Mouse (Mus musculus) spleen, adult 2 months (tissue): Measurements from ENCODE around the gene Zdhhc7. TPM values are rescaled to one million over a fixed set of nuclear protein-coding genes. Genes with fewer than 3 reads are reported as not detected.

Source experiments
- DNase-seq, 2 experiments: peaks; one replicate each; pipeline versions ENCODE4 v3.0.0 to v3.0.0-alpha.2; 2012 to 2021; ENCODE audit warnings: low spot score in 2 of 2, low read depth in 1 of 2
- H3K27ac ChIP-seq: fragments of 200-500 bp; 2 replicates; pipeline ENCODE4 v1.5.1; 2012; ENCODE audit warnings: low read length, inconsistent platforms; ENCODE audit not compliant: insufficient read depth
- H3K27me3 ChIP-seq: fragments of 200-500 bp; 2 replicates; pipeline ENCODE4 v1.6.1; 2012; ENCODE audit warnings: mild to moderate bottlenecking, moderate library complexity, low read length, inconsistent platforms; ENCODE audit not compliant: control insufficient read depth, insufficient read depth
- H3K36me3 ChIP-seq: fragments of 200-500 bp; 2 replicates; pipeline ENCODE4 v1.6.1; 2012; ENCODE audit warnings: mild to moderate bottlenecking, low read length, inconsistent platforms; ENCODE audit not compliant: control insufficient read depth, insufficient read depth
- H3K4me1 ChIP-seq: fragments of 200-500 bp; 2 replicates; pipeline ENCODE4 v1.6.1; 2011; ENCODE audit warnings: inconsistent platforms; ENCODE audit not compliant: control insufficient read depth, insufficient read depth, insufficient read length
- H3K4me3 ChIP-seq: fragments of 200-500 bp; 2 replicates; pipeline ENCODE4 v1.5.1; 2011; ENCODE audit warnings: mild to moderate bottlenecking, inconsistent platforms; ENCODE audit not compliant: insufficient read depth, insufficient read length; ENCODE audit errors: extremely low read depth
- CTCF ChIP-seq: fragments of 200-500 bp; IDR thresholded peaks from 2 replicates; pipeline ENCODE4 v1.5.1; 2011; ENCODE audit warnings: mild to moderate bottlenecking, inconsistent platforms; ENCODE audit not compliant: insufficient read depth, insufficient read length, insufficient replicate concordance; ENCODE audit errors: extremely low read depth
- POLR2A ChIP-seq: fragments of 200-500 bp; IDR thresholded peaks from 2 replicates; pipeline ENCODE4 v1.6.1; 2011; ENCODE audit warnings: low read depth, low read length, inconsistent platforms
- WGBS: fragments of 180-500 bp; shearing (Covaris S2); methylation state at CpG from one replicate; pipeline ENCODE4 v1.1.7; 2018; 5-methylcytosine and 5-hydroxymethylcytosine counted together
- polyA plus RNA-seq: library from polyadenylated mRNA; depleted of rRNA; stranded (reverse); fragments of >200 nt; gene quantifications from 2 replicates; pipeline ENCODE4 v1.2.3, GENCODE M21; 2012

The Zdhhc7 gene
- polyA plus RNA-seq, 1 experiment: 45.8 TPM

DNA sequence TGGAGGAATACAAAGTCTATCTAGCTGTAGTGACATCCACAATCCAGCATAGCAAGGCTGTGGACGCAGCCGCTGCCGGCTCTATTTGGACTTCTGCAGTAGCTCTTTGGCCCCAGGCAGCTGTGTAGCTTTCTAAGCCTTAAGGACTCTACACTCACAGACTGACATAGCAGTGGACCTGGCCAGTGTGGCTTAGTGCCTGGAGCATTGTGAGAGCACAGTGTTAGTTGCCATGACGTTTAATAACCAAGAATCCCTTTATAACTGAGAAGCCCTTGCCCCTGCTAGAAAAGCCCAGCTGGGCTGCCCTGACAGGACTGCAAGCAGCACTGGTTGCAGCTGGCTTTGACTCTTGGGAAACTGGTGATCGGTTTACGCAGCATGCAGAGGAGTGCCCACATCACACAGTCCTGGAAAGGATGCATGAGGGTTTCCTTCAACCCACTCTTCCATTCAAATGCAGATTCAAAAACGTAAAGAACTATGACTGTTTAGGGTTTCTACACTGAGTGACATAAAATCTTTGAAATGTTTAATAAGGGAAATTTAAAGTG, 23.6 kb upstream of the Zdhhc7 start:
- 76% methylated on average over 7 of the region's 7 CpGs for WGBS
- Histone ChIP-seq H3K4me1 (no peaks in the 10 kb centered on the region), H3K27ac (no peak overlapping the region), H3K4me3 (no peak overlapping the region), H3K36me3 (no peaks in the 10 kb centered on the region), H3K27me3 (no peaks in the 10 kb centered on the region)
- DNase-seq: no peak
- TF ChIP-seq CTCF: no peak
- no peak for TF ChIP-seq POLR2A

DNA sequence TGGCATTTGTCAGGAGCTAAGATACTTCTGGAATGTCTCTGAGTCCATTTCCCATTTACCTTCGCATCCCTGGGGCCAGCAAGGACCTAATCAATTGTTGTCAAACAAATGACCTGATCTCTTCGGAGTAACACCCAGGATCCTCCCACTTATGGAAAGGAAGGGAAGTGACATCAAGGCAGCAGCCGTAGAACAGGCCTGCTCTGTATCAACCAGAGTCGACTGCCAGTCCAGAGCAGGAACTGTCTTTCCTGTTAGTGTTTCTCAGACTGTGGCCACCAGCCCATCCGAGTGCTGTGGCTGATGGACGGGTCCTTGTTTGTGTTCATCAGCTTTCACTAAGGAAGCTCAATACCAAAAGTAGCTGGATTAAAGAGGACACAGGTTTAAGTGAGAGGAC, 23.0 kb upstream of the Zdhhc7 start:
- H3K27ac ChIP-seq: no peak overlapping the region
- 37% methylated on average over 6 of the region's 6 CpGs for WGBS
- H3K36me3 ChIP-seq: no peaks in the 10 kb centered on the region
- H3K27me3 ChIP-seq: no peaks in the 10 kb centered on the region
- TF ChIP-seq CTCF: no peak
- no peak for TF ChIP-seq POLR2A
- DNase-seq: no peak
- H3K4me1 ChIP-seq: no peaks in the 10 kb centered on the region
- no peak overlapping the region for H3K4me3 ChIP-seq

DNA sequence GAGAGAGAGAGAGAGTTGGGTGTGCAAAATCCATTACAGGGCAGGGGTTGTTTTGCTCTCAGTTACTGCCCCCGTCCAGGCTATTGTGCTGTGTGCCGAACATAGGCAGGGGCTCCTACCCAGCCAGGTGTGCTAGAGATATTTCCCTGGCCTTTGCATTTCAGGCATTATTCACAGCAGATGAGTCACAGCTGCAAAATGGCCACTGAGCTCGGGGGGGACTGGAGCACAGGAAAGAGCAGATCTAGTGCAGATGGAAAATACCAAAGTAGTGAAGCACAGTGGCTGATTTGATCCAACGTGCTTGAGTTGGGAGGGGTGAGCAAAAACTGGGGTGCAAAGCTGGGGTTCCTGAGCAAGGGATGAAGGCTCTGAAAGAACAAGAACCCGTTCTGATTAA, 19.7 kb upstream of the Zdhhc7 start:
- WGBS: 62% methylated on average over 5 of the region's 5 CpGs
- Histone ChIP-seq H3K27me3 (no peaks in the 10 kb centered on the region), H3K4me1 (no peaks in the 10 kb centered on the region)

DNA sequence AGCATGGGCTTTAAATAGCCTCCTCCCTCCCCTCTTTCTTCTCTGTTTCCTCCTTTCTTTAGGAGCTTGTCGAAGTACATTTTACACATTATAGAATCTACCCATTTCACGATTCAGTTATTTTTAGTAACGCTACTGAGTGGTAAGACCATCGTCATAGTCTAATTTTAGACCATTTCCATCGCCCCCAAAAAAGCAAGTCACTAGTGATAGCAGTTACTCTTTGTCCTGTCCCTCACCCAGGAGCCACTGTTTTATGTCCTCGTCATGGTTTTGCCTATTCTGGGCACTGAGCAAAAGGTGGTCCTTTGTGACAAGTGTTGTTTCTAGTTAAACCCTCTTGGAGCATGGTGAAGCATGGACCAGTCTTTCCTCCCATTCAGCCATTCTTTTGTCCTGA, 18.6 kb upstream of the Zdhhc7 start:
- no peaks in the 10 kb centered on the region for H3K27me3 ChIP-seq
- 13% methylated on average over 6 of the region's 6 CpGs for WGBS

More for the DNA sequence above, 19.7 kb upstream of the Zdhhc7 start:
- Histone ChIP-seq H3K4me3 (no peak overlapping the region), H3K27ac (no peak overlapping the region), H3K36me3 (no peaks in the 10 kb centered on the region)
- DNase-seq: no peak
- no peak for TF ChIP-seq CTCF
- no peak for TF ChIP-seq POLR2A

DNA sequence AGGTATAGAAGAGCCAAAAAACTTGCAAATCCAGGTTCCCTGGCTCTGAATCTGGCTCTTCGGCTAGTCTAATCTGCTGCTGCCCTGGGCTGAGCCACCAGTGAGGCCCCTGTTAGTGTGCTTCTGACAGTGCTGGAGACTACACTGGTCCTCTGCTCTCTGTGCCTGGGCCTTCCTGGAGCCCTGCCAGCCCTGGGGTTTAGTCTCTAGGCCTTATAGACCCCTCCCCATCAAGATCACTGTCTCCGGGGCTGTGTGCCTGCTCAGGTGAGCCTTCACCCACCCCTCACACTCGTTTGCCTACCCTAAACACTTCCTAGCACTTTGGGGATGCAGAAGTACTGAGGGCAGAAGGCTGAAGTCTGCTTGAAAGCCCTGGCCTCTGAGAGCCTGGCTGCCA, 18.1 kb upstream of the Zdhhc7 start:
- Histone ChIP-seq H3K4me3 (no peak overlapping the region), H3K4me1 (peaks cover 2% of the 10 kb centered on the region; the same call in 1 of the 2 replicates), H3K36me3 (no peaks in the 10 kb centered on the region), H3K27me3 (0 out of 2 replicates have a peak, but pooled peaks cover 3% of the 10 kb centered on the region), H3K27ac (no peak overlapping the region)
- 64% methylated on average over 3 of the region's 3 CpGs for WGBS
- TF ChIP-seq POLR2A (no peak), CTCF (no peak)
- no peak for DNase-seq

More for the DNA sequence above, 18.6 kb upstream of the Zdhhc7 start:
- TF ChIP-seq CTCF (no peak), POLR2A (no peak)
- no peak for DNase-seq
- H3K36me3 ChIP-seq: no peaks in the 10 kb centered on the region
- H3K27ac ChIP-seq: no peak overlapping the region
- no peaks in the 10 kb centered on the region for H3K4me1 ChIP-seq
- H3K4me3 ChIP-seq: no peak overlapping the region

DNA sequence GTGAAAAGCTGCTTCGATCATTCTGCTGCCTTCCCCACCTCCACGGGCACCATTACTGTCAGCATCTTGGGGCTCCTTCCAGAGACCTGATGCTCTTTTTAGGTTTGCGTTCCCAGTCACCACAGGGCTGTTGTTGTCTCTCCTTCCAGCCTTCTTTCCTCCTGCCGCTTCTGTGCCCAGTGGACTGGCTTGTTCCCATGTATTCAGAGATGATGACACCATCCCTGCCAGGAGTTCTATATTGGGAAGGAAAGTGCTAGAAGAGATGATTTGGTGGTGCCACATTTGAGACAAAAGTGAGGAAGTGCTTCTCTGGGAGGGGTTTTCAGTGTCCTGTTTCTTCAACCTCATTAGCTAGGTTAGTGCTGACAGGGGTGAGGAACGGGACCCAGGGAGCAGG, 17.6 kb upstream of the Zdhhc7 start:
- H3K27ac ChIP-seq: no peak overlapping the region
- peaks cover 7% of the 10 kb centered on the region; the same call in 1 of the 2 replicates for H3K27me3 ChIP-seq
- TF ChIP-seq CTCF (no peak), POLR2A (no peak)
- no peaks in the 10 kb centered on the region for H3K36me3 ChIP-seq
- H3K4me3 ChIP-seq: no peak overlapping the region
- H3K4me1 ChIP-seq: peaks cover 6% of the 10 kb centered on the region; the same call in 1 of the 2 replicates
- DNase-seq: no peak
- 80% methylated on average over 5 of the region's 5 CpGs for WGBS

DNA sequence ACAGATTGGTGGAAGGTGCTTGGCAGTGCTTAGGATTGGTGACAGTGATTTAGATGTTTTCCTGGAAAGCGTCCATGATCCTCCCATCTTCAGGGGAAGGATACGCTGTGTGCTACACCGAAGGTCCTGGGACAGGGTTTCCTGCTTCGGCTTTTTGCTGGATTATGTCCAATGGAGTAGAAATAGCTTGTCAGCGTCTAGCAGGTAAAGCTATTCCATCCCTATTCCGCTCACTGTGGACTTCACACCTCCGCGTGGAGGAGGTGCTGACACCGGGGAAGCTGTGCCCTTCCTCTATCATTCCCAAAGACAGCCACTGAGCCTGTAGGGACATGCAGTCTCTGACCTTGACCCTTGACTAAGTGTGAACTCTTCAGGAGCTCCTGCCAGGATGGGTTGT, 16.9 kb upstream of the Zdhhc7 start:
- WGBS: 90% methylated on average over 9 of the region's 9 CpGs
- DNase-seq: no peak
- TF ChIP-seq POLR2A: no peak
- no peak for TF ChIP-seq CTCF
- peaks cover 6% of the 10 kb centered on the region; the same call in 1 of the 2 replicates for H3K4me1 ChIP-seq
- no peak overlapping the region for H3K4me3 ChIP-seq
- no peak overlapping the region for H3K27ac ChIP-seq
- no peaks in the 10 kb centered on the region for H3K36me3 ChIP-seq
- peaks cover 7% of the 10 kb centered on the region; the same call in 1 of the 2 replicates for H3K27me3 ChIP-seq
